Mouse (Mus musculus): ENCODE results near the gene Scn4b. TPM values are rescaled to one million over a fixed set of nuclear protein-coding genes. Genes with fewer than 3 reads are reported as not detected.
A peak's percentile ranks its signal among the peaks of the same experiment; 100 is the strongest.

The Scn4b gene
- polyA plus RNA-seq, 1 experiment from 2014 or later, result 0.13 TPM

DNA sequence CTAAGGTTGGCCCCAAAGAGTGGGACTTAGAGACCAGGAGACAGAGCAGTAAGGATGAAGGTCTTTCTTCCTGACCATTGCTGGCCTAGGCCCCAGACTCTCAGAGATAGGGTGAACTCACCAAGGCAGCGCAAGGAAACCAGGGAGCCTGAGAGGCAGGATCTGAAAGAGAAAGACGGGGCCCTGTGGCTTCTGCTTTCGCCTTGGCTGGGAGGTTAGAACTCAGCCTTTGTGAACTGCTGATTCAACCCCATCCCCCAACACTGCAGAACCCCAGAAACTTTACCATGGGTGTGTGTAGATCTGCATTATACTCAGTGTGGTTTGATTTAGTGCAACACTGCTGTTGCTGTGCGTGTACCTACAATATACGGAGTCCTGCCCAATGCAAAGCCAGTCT lies 41.1 kb downstream of the Scn4b start:
- WGBS, result 89% methylated on average over 5 of the region's 5 CpGs
- Histone ChIP-seq H3K36me3 (ENCODE audit: control insufficient read depth, insufficient read depth, low read length) (no peaks in the 10 kb centered on the region), H3K27ac (ENCODE audit: low read length) (no peak overlapping the region), H3K4me1 (ENCODE audit: control insufficient read depth, insufficient read depth, low read length) (peaks cover 5% of the 10 kb centered on the region; the same call in 1 of the 2 replicates), H3K9me3 (ENCODE audit: control insufficient read depth, low read length) (no peaks in the 10 kb centered on the region), H3K4me3 (ENCODE audit: low read length) (no peak overlapping the region), H3K4me2 (ENCODE audit: low read depth, low read length) (no peak overlapping the region), H3K27me3 (replicated peaks; ENCODE audit: control insufficient read depth, insufficient read depth, low read length) (no peaks in the 10 kb centered on the region), H3K9ac (ENCODE audit: low read depth, low read length) (no peak overlapping the region)
- ATAC-seq, result no peak

DNA sequence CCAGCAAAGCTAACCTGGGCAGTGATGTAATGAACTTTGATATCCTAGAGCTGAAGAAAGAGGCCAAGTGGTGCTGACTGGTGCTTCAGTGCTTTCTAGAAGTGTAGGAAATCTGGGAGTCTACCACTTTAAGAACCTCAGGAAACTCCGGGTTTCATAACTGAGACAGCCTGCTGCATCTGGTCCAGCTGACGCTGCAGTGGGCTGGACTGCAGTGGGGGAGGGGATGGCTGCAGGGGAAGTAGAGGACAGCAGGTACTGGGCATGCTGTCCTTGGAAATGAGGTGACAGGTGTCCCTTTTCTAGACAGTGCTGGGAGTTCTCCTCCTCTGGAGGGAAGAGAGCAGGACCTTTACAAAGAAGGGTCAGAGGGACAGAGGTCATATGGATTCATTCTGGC lies 43.6 kb downstream of the Scn4b start, which contains the start of gene BC049352:
BC049352 (plus strand) TSS at position 238 of the 400 bp plus-strand sequence.
- peak; percentile 85 for ATAC-seq
- H3K27me3 ChIP-seq (replicated peaks; ENCODE audit: control insufficient read depth, insufficient read depth, low read length), result no peaks in the 10 kb centered on the region
- H3K9ac ChIP-seq (ENCODE audit: low read depth, low read length), result no peak within 1 kb of the TSS
- H3K4me3 ChIP-seq (ENCODE audit: low read length), result no peak within 1 kb of the TSS
- WGBS, result 10% methylated on average over 2 of the region's 2 CpGs
- no peaks in the 10 kb centered on the region for H3K36me3 ChIP-seq (ENCODE audit: control insufficient read depth, insufficient read depth, low read length)
- peaks cover 5% of the 10 kb centered on the region; the same call in 1 of the 2 replicates for H3K4me1 ChIP-seq (ENCODE audit: control insufficient read depth, insufficient read depth, low read length)
- no peak within 1 kb of the TSS for H3K4me2 ChIP-seq (ENCODE audit: low read depth, low read length)
- H3K27ac ChIP-seq (ENCODE audit: low read length), result peak within 1 kb of the TSS; percentile 20; the same call in 1 of the 2 replicates
- H3K9me3 ChIP-seq (ENCODE audit: control insufficient read depth, low read length), result no peaks in the 10 kb centered on the region

- Histone ChIP-seq H3K27me3 (replicated peaks; ENCODE audit: control insufficient read depth, insufficient read depth, low read length) (no peaks in the 10 kb centered on the region), H3K4me3 (ENCODE audit: low read length) (no peak overlapping the region), H3K4me1 (ENCODE audit: control insufficient read depth, insufficient read depth, low read length) (peaks cover 5% of the 10 kb centered on the region; the same call in 1 of the 2 replicates), H3K27ac (ENCODE audit: low read length) (no peak overlapping the region), H3K9ac (ENCODE audit: low read depth, low read length) (no peak overlapping the region), H3K9me3 (ENCODE audit: control insufficient read depth, low read length) (no peaks in the 10 kb centered on the region), H3K36me3 (ENCODE audit: control insufficient read depth, insufficient read depth, low read length) (no peaks in the 10 kb centered on the region), H3K4me2 (ENCODE audit: low read depth, low read length) (no peak overlapping the region)
- no peak for ATAC-seq
- WGBS, result 46% methylated on average over 3 of the region's 3 CpGs
Measured at GRCm38 (mm10) chr9:45182521-45182920, 44.3 kb downstream of the Scn4b start.

DNA sequence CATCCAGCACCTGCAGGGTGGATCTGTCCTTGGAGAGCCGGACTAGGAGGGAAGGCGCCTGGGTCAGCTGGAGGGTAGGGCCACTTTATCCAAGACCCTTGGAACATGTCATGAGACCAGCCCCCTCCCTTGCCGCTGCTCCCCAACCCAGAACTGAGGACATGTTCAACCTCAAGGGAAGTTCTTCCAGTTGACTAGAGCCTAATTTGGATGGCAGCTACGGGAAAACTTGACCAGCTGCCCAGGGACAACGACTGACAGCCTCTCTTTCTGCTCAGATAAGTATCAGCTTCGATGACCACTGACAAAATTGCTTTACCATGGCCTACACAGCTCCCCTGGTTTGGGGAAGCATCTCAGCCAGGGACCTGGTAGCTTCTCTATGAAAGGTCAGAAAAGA lies 45.1 kb downstream of the Scn4b start:
- no peak for ATAC-seq
- peaks cover 5% of the 10 kb centered on the region; the same call in 1 of the 2 replicates for H3K4me1 ChIP-seq (ENCODE audit: control insufficient read depth, insufficient read depth, low read length)
- no peak overlapping the region for H3K9ac ChIP-seq (ENCODE audit: low read depth, low read length)
- H3K27ac ChIP-seq (ENCODE audit: low read length), result no peak overlapping the region
- WGBS, result 89% methylated on average over 6 of the region's 6 CpGs
- H3K4me2 ChIP-seq (ENCODE audit: low read depth, low read length), result no peak overlapping the region
- no peaks in the 10 kb centered on the region for H3K36me3 ChIP-seq (ENCODE audit: control insufficient read depth, insufficient read depth, low read length)
- no peaks in the 10 kb centered on the region for H3K27me3 ChIP-seq (replicated peaks; ENCODE audit: control insufficient read depth, insufficient read depth, low read length)
- no peak overlapping the region for H3K4me3 ChIP-seq (ENCODE audit: low read length)
- H3K9me3 ChIP-seq (ENCODE audit: control insufficient read depth, low read length), result no peaks in the 10 kb centered on the region

- Histone ChIP-seq H3K27me3 (replicated peaks; ENCODE audit: control insufficient read depth, insufficient read depth, low read length) (no peaks in the 10 kb centered on the region), H3K27ac (ENCODE audit: low read length) (no peak overlapping the region), H3K36me3 (ENCODE audit: control insufficient read depth, insufficient read depth, low read length) (no peaks in the 10 kb centered on the region), H3K4me3 (ENCODE audit: low read length) (no peak overlapping the region), H3K9ac (ENCODE audit: low read depth, low read length) (no peak overlapping the region), H3K9me3 (ENCODE audit: control insufficient read depth, low read length) (no peaks in the 10 kb centered on the region), H3K4me1 (ENCODE audit: control insufficient read depth, insufficient read depth, low read length) (peaks cover 5% of the 10 kb centered on the region; the same call in 1 of the 2 replicates), H3K4me2 (ENCODE audit: low read depth, low read length) (no peak overlapping the region)
- no peak for ATAC-seq
- WGBS, result 77% methylated on average over 4 of the region's 4 CpGs
Measured at GRCm38 (mm10) chr9:45185250-45185649, 47.1 kb downstream of the Scn4b start.

- Histone ChIP-seq H3K36me3 (ENCODE audit: control insufficient read depth, insufficient read depth, low read length) (no peaks in the 10 kb centered on the region), H3K4me3 (ENCODE audit: low read length) (no peak overlapping the region), H3K27ac (ENCODE audit: low read length) (peak overlapping the region; percentile 17; the same call in 1 of the 2 replicates), H3K4me1 (ENCODE audit: control insufficient read depth, insufficient read depth, low read length) (no peaks in the 10 kb centered on the region), H3K4me2 (ENCODE audit: low read depth, low read length) (no peak overlapping the region), H3K27me3 (replicated peaks; ENCODE audit: control insufficient read depth, insufficient read depth, low read length) (no peaks in the 10 kb centered on the region), H3K9ac (ENCODE audit: low read depth, low read length) (no peak overlapping the region), H3K9me3 (ENCODE audit: control insufficient read depth, low read length) (no peaks in the 10 kb centered on the region)
- WGBS, result 79% methylated on average over 10 of the region's 10 CpGs
- ATAC-seq, result peak; percentile 75
Measured at GRCm38 (mm10) chr9:45188570-45189563, 50.7 kb downstream of the Scn4b start.

DNA sequence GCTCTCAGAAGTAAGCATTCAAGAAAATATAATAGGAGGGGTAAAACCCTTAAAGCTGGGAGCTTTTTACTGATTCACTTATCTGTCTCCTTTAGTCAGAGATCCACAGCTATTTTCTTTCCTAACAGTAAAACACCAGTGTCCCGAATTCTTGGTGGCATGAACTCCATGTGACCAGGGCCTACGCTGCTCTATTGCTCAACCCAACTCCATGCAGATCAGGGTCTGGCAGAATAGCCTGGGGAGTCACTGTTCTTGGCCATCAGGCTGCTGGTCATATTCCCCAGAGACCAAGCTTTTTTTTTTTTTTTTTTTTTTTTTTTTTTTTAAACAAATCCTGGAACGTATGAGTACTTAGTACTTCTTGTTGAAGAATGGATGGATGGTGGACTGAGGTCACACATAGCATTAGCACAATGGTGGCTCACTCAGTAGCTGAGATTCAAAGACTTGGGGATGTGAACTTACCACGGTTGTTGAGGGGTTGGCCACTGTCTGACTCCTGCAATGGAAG lies 51.5 kb downstream of the Scn4b start:
- no peaks in the 10 kb centered on the region for H3K27me3 ChIP-seq (replicated peaks; ENCODE audit: control insufficient read depth, insufficient read depth, low read length)
- ATAC-seq, result no peak
- 78% methylated on average over 4 of the region's 4 CpGs for WGBS

DNA sequence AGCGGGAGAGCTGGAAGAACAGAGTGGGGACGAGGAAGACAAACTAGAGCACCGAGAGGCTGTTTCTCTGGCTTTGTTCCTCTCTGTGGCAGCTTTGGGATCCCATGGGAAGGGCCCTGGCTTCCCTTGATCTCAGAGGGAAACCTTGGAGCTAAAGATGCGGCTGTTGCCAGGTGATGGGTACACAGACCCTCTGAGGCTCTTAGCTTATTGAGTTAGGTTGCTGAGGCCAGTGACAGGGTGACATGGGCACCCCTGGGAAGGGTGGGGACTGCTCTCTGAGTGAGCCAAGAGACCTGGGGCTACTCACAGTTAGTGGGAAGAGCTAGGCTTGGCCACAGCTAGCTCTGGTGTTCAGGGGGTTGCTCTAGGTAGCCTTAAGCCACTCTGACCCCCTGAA lies 57.3 kb downstream of the Scn4b start:
- Histone ChIP-seq H3K9me3 (ENCODE audit: control insufficient read depth, low read length) (no peaks in the 10 kb centered on the region), H3K27me3 (replicated peaks; ENCODE audit: control insufficient read depth, insufficient read depth, low read length) (no peaks in the 10 kb centered on the region), H3K9ac (ENCODE audit: low read depth, low read length) (no peak overlapping the region), H3K27ac (ENCODE audit: low read length) (no peak overlapping the region), H3K36me3 (ENCODE audit: control insufficient read depth, insufficient read depth, low read length) (no peaks in the 10 kb centered on the region), H3K4me1 (ENCODE audit: control insufficient read depth, insufficient read depth, low read length) (peaks cover 8% of the 10 kb centered on the region; the same call in 1 of the 2 replicates), H3K4me3 (ENCODE audit: low read length) (no peak overlapping the region), H3K4me2 (ENCODE audit: low read depth, low read length) (no peak overlapping the region)
- 70% methylated on average over 4 of the region's 4 CpGs for WGBS
- no peak for ATAC-seq

More for the DNA sequence above, 51.5 kb downstream of the Scn4b start:
- H3K36me3 ChIP-seq (ENCODE audit: control insufficient read depth, insufficient read depth, low read length), result no peaks in the 10 kb centered on the region
- no peak overlapping the region for H3K27ac ChIP-seq (ENCODE audit: low read length)
- no peak overlapping the region for H3K4me2 ChIP-seq (ENCODE audit: low read depth, low read length)
- no peak overlapping the region for H3K9ac ChIP-seq (ENCODE audit: low read depth, low read length)
- H3K4me1 ChIP-seq (ENCODE audit: control insufficient read depth, insufficient read depth, low read length), result no peaks in the 10 kb centered on the region
- H3K9me3 ChIP-seq (ENCODE audit: control insufficient read depth, low read length), result no peaks in the 10 kb centered on the region
- no peak overlapping the region for H3K4me3 ChIP-seq (ENCODE audit: low read length)

DNA sequence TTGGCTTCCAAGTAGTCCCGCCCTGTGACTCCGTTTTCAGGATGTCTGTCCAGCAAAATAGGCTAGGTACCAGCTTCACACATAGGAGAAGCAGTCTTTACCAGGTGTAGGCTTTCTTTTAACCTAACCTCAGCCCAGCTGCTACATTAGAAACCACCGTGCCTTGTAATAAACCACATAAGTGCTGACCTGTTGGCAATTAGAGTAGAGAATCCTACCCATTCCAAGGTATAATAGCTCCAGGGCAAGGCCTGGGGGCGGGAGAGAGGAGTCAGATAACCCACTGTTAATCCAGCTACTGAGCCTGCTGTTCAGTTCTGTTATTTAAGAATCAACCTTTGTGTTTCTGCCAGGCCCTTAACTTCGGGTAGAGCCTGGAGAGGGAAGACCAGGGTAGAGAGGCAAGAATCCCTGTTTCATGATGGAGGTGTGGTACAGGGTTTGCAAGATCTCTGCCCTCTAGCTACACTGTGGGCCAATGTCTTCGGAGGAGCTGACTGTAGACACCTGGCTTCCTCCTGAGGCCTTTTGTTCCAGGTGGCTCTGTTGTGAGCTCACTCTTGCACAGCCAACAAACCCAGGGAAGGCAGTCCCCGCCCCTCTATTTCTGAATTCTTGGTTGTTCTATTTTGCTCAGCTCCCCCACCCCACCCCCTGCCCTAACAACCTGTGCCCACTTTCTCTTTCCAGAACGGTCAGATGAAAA lies 58.1 kb downstream of the Scn4b start:
- no peak overlapping the region for H3K4me2 ChIP-seq (ENCODE audit: low read depth, low read length)
- peaks cover 12% of the 10 kb centered on the region; the same call in 1 of the 2 replicates for H3K4me1 ChIP-seq (ENCODE audit: control insufficient read depth, insufficient read depth, low read length)
- H3K4me3 ChIP-seq (ENCODE audit: low read length), result no peak overlapping the region
- no peak overlapping the region for H3K27ac ChIP-seq (ENCODE audit: low read length)
- no peaks in the 10 kb centered on the region for H3K9me3 ChIP-seq (ENCODE audit: control insufficient read depth, low read length)
- no peaks in the 10 kb centered on the region for H3K36me3 ChIP-seq (ENCODE audit: control insufficient read depth, insufficient read depth, low read length)
- no peak for ATAC-seq
- no peak overlapping the region for H3K9ac ChIP-seq (ENCODE audit: low read depth, low read length)
- WGBS, result 79% methylated on average over 8 of the region's 8 CpGs
- no peaks in the 10 kb centered on the region for H3K27me3 ChIP-seq (replicated peaks; ENCODE audit: control insufficient read depth, insufficient read depth, low read length)
